ENCODE assay signal across 20 mouse cellular contexts in the genomic region with DNA sequence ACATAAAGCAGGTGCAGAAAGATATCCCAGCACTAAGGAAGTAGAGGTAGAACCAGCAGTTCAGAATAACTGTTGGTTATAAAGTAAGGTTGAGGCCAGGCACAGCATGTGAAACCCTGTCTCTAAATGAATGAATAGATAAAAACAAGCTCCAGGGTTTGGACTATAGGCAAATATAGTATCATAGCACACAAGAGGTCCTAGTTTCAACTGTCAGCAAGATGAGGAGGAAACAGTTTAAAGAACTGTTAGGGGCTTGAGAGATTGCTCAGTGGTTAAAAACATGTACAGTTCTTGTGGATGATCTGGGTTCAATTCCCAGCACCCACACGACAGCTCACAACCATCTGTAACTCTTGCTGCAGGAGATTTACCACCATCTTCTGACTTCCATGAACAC.
"Had no signal": no experiment of that assay in that cellular context is flagged by ENCODE, and none has a peak within 500 bp of the region (broad histone marks: within the 10 kb centered on the region; RNA-seq: fewer than 3 reads in every experiment).

No protein-coding gene starts in this region.

- H3K27me3 ChIP-seq: lung, embryonic 15.5 days; midbrain, embryonic 12.5 days; neural tube, embryonic 13.5 days; neural tube, embryonic 15.5 days had no signal

- DNase-seq: liver, postnatal 0 days; lung, adult 2 months; lung, postnatal 14 days; lung, postnatal 36 days; midbrain, embryonic 14.5 days; retina, postnatal 1 day; right cerebral cortex, adult 18-20 months; right cerebral cortex, postnatal 25 days; thymus, adult 18-20 months; thymus, postnatal 14 days; thymus, postnatal 36 days had no signal

- ATAC-seq: liver, postnatal 0 days; lung, postnatal 0 days; midbrain, embryonic 16.5 days had no signal

- H3K27ac ChIP-seq: lung, embryonic 15.5 days; macrophage; midbrain, embryonic 10.5 days; midbrain, embryonic 12.5 days; neural tube, embryonic 13.5 days; neural tube, embryonic 15.5 days had no signal

- H3K36me3 ChIP-seq: lung, embryonic 15.5 days; neural tube, embryonic 15.5 days had no signal

- H3K9ac ChIP-seq: liver, postnatal 0 days; lung, embryonic 15.5 days; midbrain, embryonic 12.5 days; neural tube, embryonic 13.5 days; neural tube, embryonic 15.5 days had no signal

- H3K4me2 ChIP-seq: lung, embryonic 15.5 days; midbrain, embryonic 12.5 days; neural tube, embryonic 13.5 days; neural tube, embryonic 15.5 days had no signal

- H3K9me3 ChIP-seq: lung, embryonic 15.5 days; neural tube, embryonic 13.5 days; neural tube, embryonic 15.5 days had no signal

- H3K4me3 ChIP-seq: lung, embryonic 15.5 days; midbrain, embryonic 10.5 days; midbrain, embryonic 12.5 days; myocyte; neural tube, embryonic 13.5 days; neural tube, embryonic 15.5 days had no signal
